Mouse (Mus musculus) adrenal gland, postnatal 4 days (tissue): ENCODE measurements around the gene Cd4. TPM values are rescaled to one million over a fixed set of nuclear protein-coding genes. Genes with fewer than 3 reads are reported as not detected.

Experiments used
- DNase-seq, 2 experiments: peaks; one replicate each; pipeline ENCODE4 v3.0.0; 2021 to 2022; ENCODE audit warnings: low spot score in 2 of 2, mixed read lengths in 2 of 2
- long read RNA-seq, 2 experiments: library from polyadenylated mRNA; stranded (forward); transcript quantifications; one replicate each; pipeline ENCODE4 v2.0.0; 2021
- total RNA-seq, 2 experiments: library from RNA; stranded (reverse); gene quantifications; 2 replicates each; pipeline ENCODE4 v1.2.3; 2021

Cd4 gene
- total RNA-seq: under 1 TPM; 0.62 to 0.84 TPM
- long read RNA-seq, experiment 1, partial matches to known transcripts: 0 of 1 reads
- long read RNA-seq, experiment 1, other reads (novel, unspliced or antisense): 1 of 1 reads
- long read RNA-seq, experiment 2: 0 reads

DNA sequence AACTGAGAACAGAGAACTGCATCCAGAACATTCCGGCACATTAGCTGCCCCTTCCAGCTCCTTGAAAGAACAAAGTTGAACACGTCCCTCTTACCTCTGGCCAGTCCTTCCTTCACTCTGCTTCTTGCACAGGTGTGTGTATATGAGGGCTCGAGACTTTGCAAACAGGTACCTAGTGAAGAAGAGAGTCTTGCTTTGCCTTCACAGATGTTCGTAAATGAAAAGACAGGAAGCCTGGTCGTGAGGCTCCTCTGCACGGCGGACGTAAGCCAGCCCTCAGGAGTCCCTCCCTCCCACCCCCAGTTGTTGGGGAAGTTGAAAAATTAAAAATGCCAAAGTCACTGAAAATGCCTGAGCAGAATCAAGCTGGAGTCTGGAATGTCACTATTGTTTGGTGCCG, at the start of gene Cd4:
Cd4 (minus strand) TSS at position 236 of the 400 bp plus-strand sequence.
- DNase-seq: no peak

DNA sequence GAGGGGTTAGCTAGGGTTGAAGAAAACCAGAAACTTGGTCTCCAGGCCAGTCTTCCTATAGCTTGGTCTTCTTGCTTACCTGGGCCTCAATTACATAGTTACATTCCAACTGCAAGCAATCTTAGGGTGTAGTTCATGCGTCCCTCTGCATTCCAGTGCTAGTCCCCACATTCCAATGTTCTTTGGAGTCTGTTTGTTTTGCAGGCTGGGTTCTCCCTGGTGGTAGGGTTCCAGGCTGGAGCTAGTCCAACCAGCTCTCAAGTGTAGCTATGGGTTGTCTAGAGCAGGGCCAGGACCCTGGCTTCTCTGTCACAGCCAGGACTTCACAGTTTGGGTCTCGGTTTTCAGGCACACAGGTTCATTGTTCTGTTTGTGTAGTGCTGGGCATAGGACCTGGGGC, 49.5 kb upstream of the Cd4 start:
- no peak for DNase-seq

DNA sequence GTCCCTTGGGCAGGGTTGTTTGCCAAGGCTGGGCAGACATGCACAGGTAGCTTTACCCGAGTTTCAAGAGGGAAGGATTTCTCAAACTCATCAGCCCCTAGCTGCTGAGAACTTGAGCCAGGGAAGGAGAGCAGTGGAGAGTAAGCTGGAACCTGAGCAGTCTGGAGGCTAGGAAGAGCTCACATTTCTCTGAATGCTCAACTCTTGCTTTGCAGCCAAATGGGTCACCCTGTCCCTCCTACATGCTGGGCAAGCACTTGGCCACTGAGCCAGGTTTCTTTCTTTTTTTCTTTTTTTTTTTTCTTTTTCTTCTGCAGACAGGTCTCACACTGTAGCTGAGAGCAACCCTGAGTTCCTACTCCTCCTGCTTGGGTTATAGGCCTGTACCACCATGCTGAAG, 48.7 kb upstream of the Cd4 start:
- DNase-seq: no peak

DNA sequence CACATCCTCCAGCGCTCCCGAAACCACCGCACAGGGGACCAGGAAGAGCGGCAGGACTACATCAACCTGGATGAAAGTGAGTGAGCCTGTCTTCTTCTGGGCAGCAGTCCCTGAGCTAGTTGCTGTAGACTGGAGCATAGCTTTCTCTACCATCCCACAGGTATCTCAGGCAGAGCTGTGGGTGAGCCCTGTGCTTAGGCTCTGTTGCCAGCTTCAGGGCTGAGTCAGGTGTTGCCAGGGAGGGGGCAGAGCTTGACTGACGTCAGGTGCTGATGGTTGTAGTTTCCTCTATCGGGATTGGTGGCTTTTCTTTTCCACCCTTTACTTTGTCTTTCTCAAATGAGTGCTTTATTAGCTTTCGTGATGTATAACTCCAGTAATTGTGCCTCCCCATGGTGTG, 46.6 kb upstream of the Cd4 start:
- DNase-seq: no peak

DNA sequence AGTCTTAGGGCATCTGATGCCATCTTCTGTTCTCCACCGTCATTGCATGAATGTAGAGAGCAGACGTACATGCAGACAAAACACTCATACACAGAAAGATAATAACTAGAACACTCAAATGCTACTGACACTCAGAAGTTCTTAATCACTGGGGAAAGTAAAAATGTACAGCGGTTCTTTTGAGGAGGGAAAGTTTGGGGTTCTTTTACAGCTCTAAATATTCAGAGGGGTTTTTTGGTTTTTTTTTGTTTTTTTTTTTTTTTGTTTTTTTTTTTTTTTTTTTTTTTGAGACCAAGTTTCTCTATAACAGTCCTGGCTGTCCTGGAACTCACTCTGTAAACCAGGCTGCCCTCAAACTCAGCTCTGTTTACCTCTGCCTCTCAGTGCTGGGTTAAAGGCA, 45.1 kb upstream of the Cd4 start:
- no peak for DNase-seq

DNA sequence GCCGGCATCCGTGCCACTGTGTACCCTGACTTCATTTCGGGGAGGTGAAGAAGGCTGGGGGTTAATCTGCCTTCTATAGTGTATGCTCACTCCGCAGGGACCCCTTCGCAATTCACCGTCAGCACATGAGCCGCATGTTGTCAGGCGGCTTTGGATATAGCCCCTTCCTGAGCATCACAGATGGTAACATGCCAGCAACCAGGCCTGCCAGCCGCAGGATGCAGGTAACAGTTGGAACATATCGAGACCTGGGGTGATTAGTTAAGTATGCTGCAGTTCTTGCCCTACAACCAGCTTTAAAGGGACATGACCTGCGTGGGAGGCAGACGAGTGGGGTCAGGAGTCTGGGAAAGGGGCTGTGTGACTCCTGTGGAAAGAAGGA, 44.3 kb upstream of the Cd4 start:
- no peak for DNase-seq

DNA sequence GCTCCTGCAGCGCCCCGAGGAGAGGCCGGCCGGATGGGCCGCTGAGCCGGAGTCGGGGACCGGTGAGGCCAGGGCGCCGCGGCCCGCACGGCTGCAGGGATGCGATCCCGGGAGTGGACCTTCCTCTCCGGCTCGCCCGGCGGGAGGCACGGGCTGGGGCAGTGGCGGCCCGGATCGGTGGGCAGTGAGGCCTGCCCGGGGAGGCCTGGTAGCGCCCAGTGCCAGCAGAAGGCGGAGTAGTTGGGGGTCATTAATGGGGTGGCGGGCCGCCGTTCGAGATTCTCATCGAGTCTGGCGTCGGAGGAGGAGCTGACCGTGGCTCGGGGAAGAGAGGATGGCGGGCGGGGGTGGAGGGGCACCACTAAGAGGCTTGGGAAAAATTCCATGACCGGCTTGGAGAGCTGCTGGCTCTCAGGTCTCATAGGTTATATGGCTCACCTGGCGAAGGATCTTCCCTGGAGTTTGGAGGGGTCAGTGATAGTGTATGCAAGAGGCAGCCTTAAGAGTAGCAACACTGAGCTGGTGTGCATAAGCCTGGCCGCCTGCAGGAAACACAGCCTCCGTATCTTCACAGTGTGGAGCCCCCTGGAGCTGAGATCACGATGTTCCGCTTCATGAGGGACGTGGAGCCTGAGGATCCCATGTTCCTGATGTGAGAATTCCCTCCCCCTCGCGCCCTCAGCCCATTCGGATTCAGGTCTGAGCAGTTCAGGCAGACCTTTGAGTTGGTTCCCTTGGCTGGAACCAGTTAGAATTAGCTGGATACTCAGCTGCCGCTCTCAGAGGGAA, 43.7 kb upstream of the Cd4 start:
- peak in 1 of 2 experiments; percentile 40 for DNase-seq

DNA sequence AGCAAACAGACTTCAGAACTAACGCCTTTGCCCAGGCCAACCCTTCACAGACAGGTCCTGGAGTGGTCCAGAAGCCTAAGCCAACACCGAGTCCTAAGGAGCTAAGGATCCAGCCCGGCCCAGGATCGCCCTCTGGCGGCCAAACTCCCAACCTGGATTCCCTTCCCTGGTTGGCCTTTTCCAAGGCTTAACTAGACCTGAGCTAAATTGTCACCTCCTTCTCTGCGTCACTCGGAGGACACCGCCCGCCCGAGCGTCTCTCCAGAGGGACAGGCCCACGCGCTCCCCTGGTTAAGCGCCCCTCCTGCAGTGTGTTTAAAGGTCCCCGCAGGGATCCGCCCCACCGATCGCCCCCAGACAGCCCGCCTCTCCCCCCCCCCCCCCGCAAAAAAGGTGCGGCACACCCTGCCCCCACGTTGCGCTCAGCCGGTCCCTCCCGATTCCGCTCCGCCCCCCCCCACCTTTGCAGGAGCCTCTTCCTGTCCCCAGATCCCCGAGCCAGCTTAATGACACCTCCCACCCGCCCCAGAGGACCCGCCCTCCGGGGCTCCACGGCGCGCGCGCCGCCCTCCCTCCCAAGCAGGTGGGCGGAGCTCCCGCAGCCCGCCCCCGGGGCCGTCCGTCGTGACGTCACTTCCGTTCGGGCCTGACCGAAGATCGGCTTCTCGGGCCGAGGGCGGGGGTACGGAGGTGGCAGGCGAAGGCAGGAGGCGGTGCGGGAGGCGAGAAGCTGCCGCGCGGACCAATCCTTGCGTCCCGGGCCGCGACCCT, 42.9 kb upstream of the Cd4 start, which contains the start of gene Mlf2:
Mlf2 (plus strand) TSS at position 633 of the 771 bp plus-strand sequence.
- DNase-seq: peak; percentile 99

DNA sequence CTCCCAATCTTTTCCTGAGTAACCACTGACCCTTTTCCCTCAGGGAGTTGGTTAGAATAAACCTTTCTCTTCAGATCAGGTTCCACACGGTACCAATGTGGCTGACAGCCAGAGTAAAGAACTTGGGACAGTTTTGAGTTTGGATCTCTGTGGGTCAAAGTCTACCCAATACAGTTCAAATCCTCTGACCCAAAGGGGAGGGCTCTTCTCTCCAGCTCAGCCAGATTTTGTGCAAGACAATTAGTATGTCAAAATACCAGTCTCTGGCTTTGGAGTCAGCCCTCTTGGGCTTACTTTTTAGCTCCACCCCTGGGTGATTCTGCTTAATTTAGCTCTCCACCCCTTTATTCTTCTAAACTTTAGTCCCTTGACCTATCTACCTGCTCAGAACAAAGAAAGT, 42.2 kb upstream of the Cd4 start:
- no peak for DNase-seq

DNA sequence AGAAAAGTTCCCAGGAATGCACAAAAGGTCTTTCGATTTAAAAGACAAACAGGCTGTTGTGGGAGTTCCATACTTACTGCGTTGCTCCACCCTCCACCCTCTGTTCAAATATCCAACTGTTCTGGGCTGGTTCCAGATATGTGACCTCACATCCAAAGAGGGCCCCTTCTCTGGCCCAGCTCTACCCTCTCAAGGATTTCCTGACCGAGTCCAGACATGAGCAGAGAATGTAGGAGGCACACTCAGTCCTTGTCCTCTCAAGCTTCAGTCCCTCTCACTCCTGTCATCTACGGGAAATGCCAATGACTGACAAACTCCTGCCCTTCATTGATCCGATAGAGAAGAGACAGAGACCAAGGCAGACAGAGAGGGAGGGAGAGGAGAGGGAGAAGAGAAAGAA, 37.9 kb upstream of the Cd4 start:
- no peak for DNase-seq

DNA sequence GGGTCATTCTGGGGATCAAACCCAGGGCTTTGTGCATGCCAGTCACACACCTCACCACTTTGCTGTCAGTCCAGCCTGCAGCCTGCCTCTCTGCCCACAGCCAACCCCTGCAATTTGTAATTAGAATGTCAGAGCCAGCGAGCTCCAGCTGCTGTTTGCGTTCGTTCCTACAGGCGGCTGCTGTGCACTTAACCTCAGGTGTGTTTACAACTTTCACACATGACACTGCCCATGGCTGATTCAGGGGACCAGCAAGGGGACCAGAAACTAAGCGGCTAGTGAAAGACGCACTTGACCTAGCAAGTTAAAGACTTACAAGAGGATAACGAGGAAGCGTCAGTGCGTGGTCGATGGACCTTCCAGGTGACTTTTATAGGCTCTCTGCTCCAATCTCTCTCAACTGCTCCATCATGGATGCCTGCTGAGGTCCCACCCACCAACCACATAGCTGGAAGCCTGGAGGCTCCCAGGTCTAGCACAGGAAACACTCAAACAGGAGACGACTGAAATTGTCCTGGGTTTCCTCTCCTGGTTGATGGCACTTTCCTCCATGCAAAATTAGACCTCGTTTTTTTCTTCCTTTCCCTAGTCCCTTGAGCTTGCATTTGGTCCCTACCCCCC, 37.3 kb upstream of the Cd4 start:
- DNase-seq: no peak

DNA sequence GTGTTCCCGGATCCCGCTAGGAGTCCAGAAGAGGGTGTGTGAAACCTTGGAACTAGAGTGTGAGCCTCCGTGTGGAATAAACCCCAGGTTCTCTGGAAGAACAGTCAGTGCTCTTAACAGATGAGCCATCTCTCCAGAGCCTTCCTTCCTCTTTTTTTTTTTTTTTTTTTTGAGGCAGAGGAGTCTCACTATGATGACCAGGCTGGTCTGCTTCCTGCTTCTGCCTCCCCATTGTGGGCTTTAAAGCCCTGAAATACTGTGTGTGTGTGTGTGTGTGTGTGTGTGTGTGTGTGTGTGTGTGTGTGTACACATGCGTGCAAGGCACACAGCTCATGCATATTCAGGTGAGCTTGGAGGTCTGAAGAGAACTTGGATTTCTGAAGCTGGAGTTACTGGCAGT, 33.5 kb upstream of the Cd4 start:
- DNase-seq: no peak

DNA sequence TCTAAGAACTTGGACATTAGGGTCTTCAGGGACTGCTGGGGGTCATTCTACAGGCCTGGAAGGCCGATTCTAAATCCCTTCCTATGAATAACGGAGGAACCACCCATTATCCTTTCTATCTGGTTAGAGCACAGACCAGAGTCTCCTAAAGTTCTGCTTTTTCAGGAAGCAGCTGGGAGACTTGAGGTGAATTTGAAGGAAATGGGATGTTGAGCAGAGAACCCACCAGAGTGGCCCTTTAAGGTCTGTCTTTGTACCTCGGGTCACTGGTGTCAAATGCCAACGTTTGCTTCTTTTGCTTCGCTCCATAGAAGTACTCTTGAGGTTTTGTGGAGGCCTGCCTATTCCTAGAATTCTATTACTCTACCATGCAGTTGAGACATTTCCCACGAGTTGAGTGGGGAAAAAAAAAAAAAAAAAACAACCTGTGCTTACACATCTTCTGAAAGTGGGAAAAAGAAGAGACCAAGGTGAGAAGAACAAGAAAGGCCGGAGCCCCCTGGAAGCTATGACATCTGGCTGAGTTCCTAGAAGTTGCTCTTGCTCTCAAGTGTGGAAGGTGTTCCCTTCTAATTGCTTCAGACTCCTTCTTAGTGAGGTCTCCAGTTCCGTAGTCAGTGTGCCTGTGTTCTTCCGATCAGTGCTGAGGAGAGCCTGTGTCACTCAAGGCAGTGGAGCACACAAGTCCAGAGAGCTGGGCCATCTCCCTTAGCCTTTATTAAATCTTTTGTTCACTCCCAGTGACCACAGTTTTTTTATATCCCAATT, 32.5 kb upstream of the Cd4 start:
- no peak for DNase-seq

DNA sequence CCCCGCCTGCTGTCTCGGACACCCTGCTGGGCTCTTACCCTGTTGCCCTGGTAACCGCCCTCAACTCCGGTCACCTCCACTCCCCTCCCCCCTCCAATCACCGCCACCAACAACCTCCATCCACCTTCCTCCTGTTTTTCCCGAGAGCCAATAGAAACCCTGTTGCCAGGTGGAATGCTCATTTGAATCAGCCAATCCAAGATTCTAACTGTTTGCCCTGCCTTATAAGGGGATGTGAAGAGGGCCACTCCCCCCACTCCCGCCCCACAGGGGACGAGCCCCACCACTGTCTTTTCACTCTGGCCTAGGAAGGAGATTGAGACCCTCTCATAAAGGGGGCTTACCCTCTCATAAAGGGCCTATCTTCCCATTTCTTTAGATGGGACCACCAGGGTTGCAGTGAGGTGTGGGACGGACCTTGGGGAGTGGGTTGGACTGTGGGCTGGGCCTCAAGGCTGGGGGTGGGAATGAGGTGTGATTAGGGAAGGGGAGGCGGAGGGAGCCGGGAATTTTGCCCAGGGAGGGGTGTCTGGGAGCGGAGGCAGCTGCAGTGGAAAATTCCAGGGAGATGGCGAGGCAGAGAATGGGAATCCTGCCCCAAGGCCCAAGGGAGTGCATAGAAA, 31.8 kb upstream of the Cd4 start, which contains the start of gene Ptms:
Ptms (minus strand) TSS at position 409 of the 623 bp plus-strand sequence.
- DNase-seq: peak; percentile 60 to 80

DNA sequence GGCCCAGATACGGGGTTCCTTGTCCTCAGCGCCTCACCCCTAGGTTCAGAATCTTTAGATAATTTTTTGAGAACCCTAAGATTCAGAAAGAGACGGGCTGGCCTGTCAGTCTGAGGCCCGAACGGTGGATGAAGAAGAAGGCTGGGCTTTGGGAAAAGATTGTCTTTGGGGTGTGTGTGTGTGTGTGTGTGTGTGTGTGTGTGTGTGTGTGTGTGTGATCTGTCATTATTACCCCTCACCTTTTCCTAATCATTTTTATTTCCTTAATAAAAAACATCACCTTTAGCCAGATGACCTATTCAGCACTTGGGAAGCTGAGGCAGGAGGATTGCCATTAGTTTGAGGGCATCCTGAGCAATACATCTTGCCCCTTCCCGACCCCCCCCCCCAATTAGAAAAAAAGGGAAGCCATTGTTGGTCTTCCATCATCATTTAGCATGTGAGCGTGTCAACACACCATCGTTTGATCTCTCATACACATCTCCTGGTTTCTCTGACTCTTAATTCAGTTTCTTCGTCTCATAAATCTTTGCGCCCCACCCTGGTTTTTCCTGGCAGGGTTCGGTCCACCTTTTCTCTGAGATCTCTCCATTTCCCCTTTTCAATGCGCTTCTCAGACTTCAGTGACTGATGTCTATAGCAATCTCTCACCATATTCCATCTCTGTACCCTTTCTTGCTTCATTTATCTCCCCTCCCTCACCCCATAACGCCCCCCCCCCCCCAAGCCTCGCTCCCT, 31.0 kb upstream of the Cd4 start:
- DNase-seq: no peak

DNA sequence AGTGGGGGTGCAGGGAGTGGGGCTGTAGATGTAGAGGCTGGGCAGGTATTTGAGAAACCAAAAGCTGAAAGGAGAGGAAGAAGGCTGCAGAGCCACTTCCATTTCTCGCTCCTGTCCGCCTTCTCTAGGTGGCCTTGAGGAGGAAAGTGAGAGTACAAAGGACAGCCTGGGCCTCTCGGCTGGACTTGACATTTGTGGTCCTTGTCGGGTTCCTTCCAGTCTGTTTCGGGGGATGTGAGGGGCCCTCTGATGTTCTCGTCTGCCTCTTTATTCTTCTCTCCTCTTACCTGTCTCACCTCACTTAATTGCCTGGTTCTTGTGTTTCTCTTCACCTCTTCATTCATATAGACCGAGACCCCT, 30.3 kb upstream of the Cd4 start:
- no peak for DNase-seq

DNA sequence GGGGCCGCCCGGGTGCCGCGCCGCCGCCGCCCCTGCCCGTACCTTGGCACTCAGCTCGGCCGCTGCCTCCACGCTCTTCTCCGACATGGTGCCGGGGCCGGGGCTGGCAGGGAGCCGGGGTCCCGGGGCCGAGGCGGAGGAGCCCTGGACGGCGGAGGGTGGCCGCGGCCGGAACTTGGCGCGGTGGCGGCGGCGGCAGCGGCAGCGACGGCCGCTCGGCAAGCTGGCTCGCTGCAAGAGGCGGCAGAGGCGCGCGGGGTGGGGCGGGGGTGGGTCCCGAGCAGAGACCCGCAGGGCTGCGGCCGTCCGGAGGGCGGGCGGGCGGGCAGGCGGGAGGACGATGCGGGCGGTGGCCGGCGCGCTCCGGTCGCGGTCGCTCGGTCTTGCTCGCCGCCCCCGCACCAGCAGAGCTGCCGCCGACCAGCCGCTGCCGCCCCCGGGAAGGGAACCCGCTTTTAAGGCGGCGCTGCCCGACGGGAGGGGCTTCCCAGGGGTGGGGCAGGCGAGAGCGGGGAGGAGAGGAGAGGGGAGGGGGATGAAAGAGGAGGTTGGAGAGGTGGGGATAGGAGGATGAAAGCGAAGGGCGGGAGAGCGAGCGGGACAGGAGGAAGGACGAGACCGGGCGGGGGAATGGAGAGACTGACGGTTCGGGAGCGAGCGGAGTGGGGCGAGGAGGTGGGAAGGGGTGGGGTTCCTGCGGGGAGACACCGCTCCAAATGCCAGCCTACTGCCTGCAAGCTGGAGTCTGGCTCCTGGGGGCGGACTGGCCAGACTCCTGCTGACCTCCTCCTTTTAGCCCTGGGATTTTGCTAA, 29.7 kb upstream of the Cd4 start:
- DNase-seq: peak; percentile 82 to 94

DNA sequence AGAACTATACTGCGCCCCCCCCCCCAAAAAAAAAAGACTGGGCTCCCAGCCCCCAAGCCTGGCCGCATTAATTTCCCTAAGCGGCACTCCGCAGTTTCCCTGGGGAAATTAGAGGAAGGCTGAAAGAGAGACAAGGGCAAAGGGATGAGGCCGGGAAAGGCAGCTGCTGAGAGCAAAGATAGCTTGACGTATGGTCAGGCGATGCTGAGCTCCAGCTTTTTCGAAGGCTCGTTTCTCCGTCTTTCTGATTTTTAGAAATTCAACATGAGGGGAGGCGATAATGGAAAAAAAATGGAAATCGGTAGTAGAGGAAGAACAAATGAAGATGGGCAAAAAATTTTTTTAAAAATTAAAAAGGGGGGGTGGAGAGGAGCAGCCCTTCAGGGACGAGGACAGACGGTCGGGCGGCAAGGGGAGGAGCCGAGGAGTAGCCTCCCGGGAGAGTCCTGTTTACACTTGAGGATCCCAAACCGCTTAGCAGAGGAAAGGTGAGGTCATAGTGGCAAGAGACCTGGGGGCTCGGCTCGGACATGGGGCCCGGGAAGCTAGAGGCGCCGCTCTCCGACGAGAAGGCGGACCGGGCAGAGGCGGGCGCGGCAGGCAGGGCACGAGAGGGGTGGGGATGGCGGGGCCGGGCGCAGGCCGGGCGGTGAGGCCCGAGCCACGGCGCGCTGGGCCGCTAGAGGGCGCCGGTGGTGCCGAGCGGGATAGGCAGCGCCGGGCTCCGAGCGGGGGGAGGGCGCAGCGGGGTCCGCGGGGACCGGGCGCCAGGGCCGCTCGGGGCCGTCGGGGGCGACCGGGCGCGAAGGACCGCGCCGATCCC, 28.9 kb upstream of the Cd4 start:
- peak; percentile 82 to 84 for DNase-seq
